Mouse (Mus musculus): ENCODE measurements around the gene Pigh. TPM values are rescaled to one million over a fixed set of nuclear protein-coding genes. Genes with fewer than 3 reads are reported as not detected.

The Pigh gene
- polyA plus RNA-seq (2011; ENCODE audit: insufficient read depth, insufficient read length, low read depth, missing spikeins), result 12.9 and 13.5 TPM in 2 replicates

- Histone ChIP-seq H3K9me3 (replicated peaks; ENCODE audit: control insufficient read depth, insufficient read depth, low read length, poor library complexity, severe bottlenecking) (no peaks in the 10 kb centered on the region), H3K4me1 (ENCODE audit: control insufficient read depth, insufficient read depth, low read length) (no peaks in the 10 kb centered on the region), H3K9ac (ENCODE audit: low read depth, poor library complexity, severe bottlenecking) (peak within 1 kb of the TSS; percentile 83), H3K27ac (ENCODE audit: insufficient read depth, low read length) (no peak within 1 kb of the TSS), H3K36me3 (ENCODE audit: control insufficient read depth, insufficient read depth, low read length, poor library complexity, severe bottlenecking) (0 out of 2 replicates have a peak, but pooled peaks cover 2% of the 10 kb centered on the region), H3K4me3 (ENCODE audit: low read depth, low read length) (peak within 1 kb of the TSS; percentile 82), H3K27me3 (ENCODE audit: control insufficient read depth, insufficient read depth, low read length, poor library complexity, severe bottlenecking) (no peaks in the 10 kb centered on the region)
- TF ChIP-seq POLR2A (IDR thresholded peaks at IDR 0.05; ENCODE audit: insufficient read depth, low read length) (peak; percentile 28), CTCF (IDR thresholded peaks at IDR 0.05; ENCODE audit: low read depth, low read length) (no peak)
Observed at GRCm38 (mm10) chr12:79089182-79089812, at the start of gene Pigh. Gene Pigh, minus strand, starts transcription at chr12:79089651.

- no peak overlapping the region for H3K9ac ChIP-seq (ENCODE audit: low read depth, poor library complexity, severe bottlenecking)
- H3K27ac ChIP-seq (ENCODE audit: insufficient read depth, low read length), result no peak overlapping the region
- no peaks in the 10 kb centered on the region for H3K36me3 ChIP-seq (ENCODE audit: control insufficient read depth, insufficient read depth, low read length, poor library complexity, severe bottlenecking)
- no peaks in the 10 kb centered on the region for H3K4me1 ChIP-seq (ENCODE audit: control insufficient read depth, insufficient read depth, low read length)
- H3K4me3 ChIP-seq (ENCODE audit: low read depth, low read length), result no peak overlapping the region
- TF ChIP-seq POLR2A (IDR thresholded peaks at IDR 0.05; ENCODE audit: insufficient read depth, low read length) (no peak), CTCF (IDR thresholded peaks at IDR 0.05; ENCODE audit: low read depth, low read length) (no peak)
- no peaks in the 10 kb centered on the region for H3K27me3 ChIP-seq (ENCODE audit: control insufficient read depth, insufficient read depth, low read length, poor library complexity, severe bottlenecking)
- no peaks in the 10 kb centered on the region for H3K9me3 ChIP-seq (replicated peaks; ENCODE audit: control insufficient read depth, insufficient read depth, low read length, poor library complexity, severe bottlenecking)
Observed at GRCm38 (mm10) chr12:79138999-79139398, 49.5 kb upstream of the Pigh start.

GRCm38 (mm10) chr12:79136949-79137348, 47.5 kb upstream of the Pigh start:
- TF ChIP-seq POLR2A (IDR thresholded peaks at IDR 0.05; ENCODE audit: insufficient read depth, low read length), result no peak
- no peak for TF ChIP-seq EP300 (IDR thresholded peaks at IDR 0.05; ENCODE audit: insufficient read depth, low read depth, low read length)
- no peak for TF ChIP-seq CTCF (IDR thresholded peaks at IDR 0.05; ENCODE audit: low read depth, low read length)
- Histone ChIP-seq H3K4me3 (ENCODE audit: low read depth, low read length) (no peak overlapping the region), H3K9ac (ENCODE audit: low read depth, poor library complexity, severe bottlenecking) (no peak overlapping the region), H3K27ac (ENCODE audit: insufficient read depth, low read length) (no peak overlapping the region), H3K27me3 (ENCODE audit: control insufficient read depth, insufficient read depth, low read length, poor library complexity, severe bottlenecking) (peaks cover 9% of the 10 kb centered on the region), H3K9me3 (replicated peaks; ENCODE audit: control insufficient read depth, insufficient read depth, low read length, poor library complexity, severe bottlenecking) (no peaks in the 10 kb centered on the region), H3K36me3 (ENCODE audit: control insufficient read depth, insufficient read depth, low read length, poor library complexity, severe bottlenecking) (no peaks in the 10 kb centered on the region), H3K4me1 (ENCODE audit: control insufficient read depth, insufficient read depth, low read length) (no peaks in the 10 kb centered on the region)

GRCm38 (mm10) chr12:79135105-79135504, 45.7 kb upstream of the Pigh start:
- no peak for TF ChIP-seq EP300 (IDR thresholded peaks at IDR 0.05; ENCODE audit: insufficient read depth, low read depth, low read length)
- TF ChIP-seq POLR2A (IDR thresholded peaks at IDR 0.05; ENCODE audit: insufficient read depth, low read length), result no peak
- TF ChIP-seq CTCF (IDR thresholded peaks at IDR 0.05; ENCODE audit: low read depth, low read length), result no peak
- Histone ChIP-seq H3K27ac (ENCODE audit: insufficient read depth, low read length) (no peak overlapping the region), H3K4me3 (ENCODE audit: low read depth, low read length) (no peak overlapping the region), H3K36me3 (ENCODE audit: control insufficient read depth, insufficient read depth, low read length, poor library complexity, severe bottlenecking) (no peaks in the 10 kb centered on the region), H3K9ac (ENCODE audit: low read depth, poor library complexity, severe bottlenecking) (no peak overlapping the region), H3K27me3 (ENCODE audit: control insufficient read depth, insufficient read depth, low read length, poor library complexity, severe bottlenecking) (peaks cover 18% of the 10 kb centered on the region), H3K9me3 (replicated peaks; ENCODE audit: control insufficient read depth, insufficient read depth, low read length, poor library complexity, severe bottlenecking) (no peaks in the 10 kb centered on the region), H3K4me1 (ENCODE audit: control insufficient read depth, insufficient read depth, low read length) (no peaks in the 10 kb centered on the region)

GRCm38 (mm10) chr12:79134676-79135075, 45.2 kb upstream of the Pigh start:
- H3K27me3 ChIP-seq (ENCODE audit: control insufficient read depth, insufficient read depth, low read length, poor library complexity, severe bottlenecking), result peaks cover 20% of the 10 kb centered on the region
- no peak overlapping the region for H3K27ac ChIP-seq (ENCODE audit: insufficient read depth, low read length)
- no peak overlapping the region for H3K4me3 ChIP-seq (ENCODE audit: low read depth, low read length)
- no peaks in the 10 kb centered on the region for H3K36me3 ChIP-seq (ENCODE audit: control insufficient read depth, insufficient read depth, low read length, poor library complexity, severe bottlenecking)
- H3K9me3 ChIP-seq (replicated peaks; ENCODE audit: control insufficient read depth, insufficient read depth, low read length, poor library complexity, severe bottlenecking), result no peaks in the 10 kb centered on the region
- no peaks in the 10 kb centered on the region for H3K4me1 ChIP-seq (ENCODE audit: control insufficient read depth, insufficient read depth, low read length)
- no peak overlapping the region for H3K9ac ChIP-seq (ENCODE audit: low read depth, poor library complexity, severe bottlenecking)
- no peak for TF ChIP-seq CTCF (IDR thresholded peaks at IDR 0.05; ENCODE audit: low read depth, low read length)

GRCm38 (mm10) chr12:79131706-79132460, 42.4 kb upstream of the Pigh start:
- H3K36me3 ChIP-seq (ENCODE audit: control insufficient read depth, insufficient read depth, low read length, poor library complexity, severe bottlenecking), result no peaks in the 10 kb centered on the region
- H3K4me1 ChIP-seq (ENCODE audit: control insufficient read depth, insufficient read depth, low read length), result no peaks in the 10 kb centered on the region
- no peak overlapping the region for H3K27ac ChIP-seq (ENCODE audit: insufficient read depth, low read length)
- no peaks in the 10 kb centered on the region for H3K9me3 ChIP-seq (replicated peaks; ENCODE audit: control insufficient read depth, insufficient read depth, low read length, poor library complexity, severe bottlenecking)
- TF ChIP-seq POLR2A (IDR thresholded peaks at IDR 0.05; ENCODE audit: insufficient read depth, low read length) (no peak), CTCF (IDR thresholded peaks at IDR 0.05; ENCODE audit: low read depth, low read length) (no peak), EP300 (IDR thresholded peaks at IDR 0.05; ENCODE audit: insufficient read depth, low read depth, low read length) (no peak)
- H3K4me3 ChIP-seq (ENCODE audit: low read depth, low read length), result no peak overlapping the region
- no peak overlapping the region for H3K9ac ChIP-seq (ENCODE audit: low read depth, poor library complexity, severe bottlenecking)
- peaks cover 20% of the 10 kb centered on the region for H3K27me3 ChIP-seq (ENCODE audit: control insufficient read depth, insufficient read depth, low read length, poor library complexity, severe bottlenecking)
